Mouse (Mus musculus): ENCODE data around the gene Taf4. TPM values are rescaled to one million over a fixed set of nuclear protein-coding genes. Genes with fewer than 3 reads are reported as not detected.

The Taf4 gene
- polyA plus RNA-seq, 1 experiment, result 13.0 TPM

GRCm38 (mm10) chr2:179924038-179924437 lies 52.4 kb downstream of the Taf4 start:
- Histone ChIP-seq H3K4me1 (ENCODE audit: control insufficient read depth, insufficient read depth, insufficient read length) (no peaks in the 10 kb centered on the region), H3K36me3 (ENCODE audit: control insufficient read depth, insufficient read depth, low read length) (peaks cover 30% of the 10 kb centered on the region), H3K4me3 (ENCODE audit: extremely low read depth, insufficient read depth, insufficient read length) (no peak overlapping the region), H3K27me3 (ENCODE audit: control insufficient read depth, insufficient read depth, low read length) (no peaks in the 10 kb centered on the region), H3K27ac (ENCODE audit: insufficient read depth, low read length) (no peak overlapping the region)
- 93% methylated on average over 6 of the region's 6 CpGs for WGBS
- no peak for DNase-seq (ENCODE audit: low read depth in 1 of 2, low spot score in 2 of 2)
- TF ChIP-seq CTCF (IDR thresholded peaks at IDR 0.05; ENCODE audit: extremely low read depth, insufficient read depth, insufficient read length, insufficient replicate concordance), result no peak
- TF ChIP-seq POLR2A (IDR thresholded peaks at IDR 0.05; ENCODE audit: low read depth, low read length), result no peak

GRCm38 (mm10) chr2:179921021-179921653 lies 55.3 kb downstream of the Taf4 start:
- 95% methylated on average over 8 of the region's 8 CpGs for WGBS
- no peak for TF ChIP-seq CTCF (IDR thresholded peaks at IDR 0.05; ENCODE audit: extremely low read depth, insufficient read depth, insufficient read length, insufficient replicate concordance)
- TF ChIP-seq POLR2A (IDR thresholded peaks at IDR 0.05; ENCODE audit: low read depth, low read length), result no peak
- H3K4me1 ChIP-seq (ENCODE audit: control insufficient read depth, insufficient read depth, insufficient read length), result no peaks in the 10 kb centered on the region
- no peak for DNase-seq (ENCODE audit: low read depth in 1 of 2, low spot score in 2 of 2)
- H3K27me3 ChIP-seq (ENCODE audit: control insufficient read depth, insufficient read depth, low read length), result no peaks in the 10 kb centered on the region
- no peak overlapping the region for H3K27ac ChIP-seq (ENCODE audit: insufficient read depth, low read length)
- peaks cover 27% of the 10 kb centered on the region for H3K36me3 ChIP-seq (ENCODE audit: control insufficient read depth, insufficient read depth, low read length)
- no peak overlapping the region for H3K4me3 ChIP-seq (ENCODE audit: extremely low read depth, insufficient read depth, insufficient read length)

DNA sequence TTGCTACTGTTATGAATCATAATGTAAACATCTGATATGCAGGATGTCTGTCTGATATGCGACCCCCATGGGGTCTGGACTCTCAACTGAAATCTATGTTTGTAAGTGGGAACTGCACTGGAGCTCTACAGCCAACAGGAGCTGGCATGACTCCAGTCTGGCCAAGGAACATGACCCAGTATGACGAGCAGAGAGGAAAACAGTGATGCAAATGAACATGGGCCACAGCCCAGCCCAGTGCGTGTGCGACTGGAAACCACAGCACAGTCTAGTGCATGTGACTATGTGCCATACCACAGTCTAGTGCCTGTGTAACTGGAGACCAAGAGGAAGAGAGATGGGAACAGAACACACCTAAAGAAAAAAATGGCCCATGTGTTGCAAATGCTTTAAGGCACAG lies 56.4 kb downstream of the Taf4 start:
- Histone ChIP-seq H3K4me1 (ENCODE audit: control insufficient read depth, insufficient read depth, insufficient read length) (no peaks in the 10 kb centered on the region), H3K27me3 (ENCODE audit: control insufficient read depth, insufficient read depth, low read length) (no peaks in the 10 kb centered on the region), H3K4me3 (ENCODE audit: extremely low read depth, insufficient read depth, insufficient read length) (no peak overlapping the region), H3K36me3 (ENCODE audit: control insufficient read depth, insufficient read depth, low read length) (peaks cover 27% of the 10 kb centered on the region), H3K27ac (ENCODE audit: insufficient read depth, low read length) (no peak overlapping the region)
- 77% methylated on average over 4 of the region's 4 CpGs for WGBS
- DNase-seq (ENCODE audit: low read depth in 1 of 2, low spot score in 2 of 2), result no peak
- TF ChIP-seq POLR2A (IDR thresholded peaks at IDR 0.05; ENCODE audit: low read depth, low read length), result no peak
- no peak for TF ChIP-seq CTCF (IDR thresholded peaks at IDR 0.05; ENCODE audit: extremely low read depth, insufficient read depth, insufficient read length, insufficient replicate concordance)

DNA sequence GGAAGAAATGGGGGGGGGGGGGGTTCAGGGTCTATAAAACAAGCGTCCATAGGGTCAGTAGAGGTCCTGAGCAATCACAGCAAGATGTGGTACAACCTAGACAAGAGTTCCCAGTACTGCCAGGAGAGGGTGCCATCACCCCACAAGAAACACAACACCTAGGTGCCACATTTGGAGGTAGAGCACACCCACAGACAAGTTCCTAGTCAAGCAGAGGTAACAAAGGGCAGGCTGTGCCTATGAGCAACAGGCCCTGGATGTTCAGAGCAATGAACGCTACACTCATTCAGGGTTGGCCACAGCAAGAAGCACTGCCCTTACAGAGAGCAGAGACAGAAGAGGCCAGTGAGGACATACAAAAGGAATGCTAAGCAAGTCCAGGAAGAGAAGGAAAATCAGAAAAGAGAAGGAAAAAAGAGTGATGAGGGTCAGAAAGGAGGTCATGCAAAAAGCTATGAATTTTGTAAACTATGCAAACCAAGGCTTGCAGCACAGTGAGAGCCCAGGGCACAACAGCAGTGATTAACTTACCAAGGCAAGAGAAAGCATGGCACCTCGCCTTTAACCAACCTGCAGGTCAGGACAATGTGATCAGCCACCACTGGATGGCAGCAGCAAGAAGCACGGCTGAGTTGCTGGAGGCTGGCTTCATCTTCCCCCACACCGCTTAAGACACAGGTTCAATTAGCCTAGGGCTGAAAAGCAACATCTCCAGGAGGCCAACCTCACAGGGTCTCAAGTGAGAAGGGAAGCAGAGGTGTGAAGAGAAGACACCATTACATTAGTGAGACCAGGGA lies 59.4 kb downstream of the Taf4 start:
- H3K4me1 ChIP-seq (ENCODE audit: control insufficient read depth, insufficient read depth, insufficient read length), result no peaks in the 10 kb centered on the region
- peaks cover 29% of the 10 kb centered on the region for H3K36me3 ChIP-seq (ENCODE audit: control insufficient read depth, insufficient read depth, low read length)
- H3K27ac ChIP-seq (ENCODE audit: insufficient read depth, low read length), result no peak overlapping the region
- TF ChIP-seq POLR2A (IDR thresholded peaks at IDR 0.05; ENCODE audit: low read depth, low read length) (no peak), CTCF (IDR thresholded peaks at IDR 0.05; ENCODE audit: extremely low read depth, insufficient read depth, insufficient read length, insufficient replicate concordance) (peak; percentile 84; the same call in 1 of the 2 replicates)
- no peak overlapping the region for H3K4me3 ChIP-seq (ENCODE audit: extremely low read depth, insufficient read depth, insufficient read length)
- no peaks in the 10 kb centered on the region for H3K27me3 ChIP-seq (ENCODE audit: control insufficient read depth, insufficient read depth, low read length)
- whole genome bisulfite sequencing, result 51% methylated on average over 5 of the region's 5 CpGs
- peak; percentile 39 to 66 for DNase-seq (ENCODE audit: low read depth in 1 of 2, low spot score in 2 of 2)

GRCm38 (mm10) chr2:179914246-179914645 lies 62.2 kb downstream of the Taf4 start:
- Histone ChIP-seq H3K4me3 (ENCODE audit: extremely low read depth, insufficient read depth, insufficient read length) (no peak overlapping the region), H3K27ac (ENCODE audit: insufficient read depth, low read length) (no peak overlapping the region), H3K36me3 (ENCODE audit: control insufficient read depth, insufficient read depth, low read length) (peaks cover 21% of the 10 kb centered on the region), H3K27me3 (ENCODE audit: control insufficient read depth, insufficient read depth, low read length) (no peaks in the 10 kb centered on the region), H3K4me1 (ENCODE audit: control insufficient read depth, insufficient read depth, insufficient read length) (no peaks in the 10 kb centered on the region)
- TF ChIP-seq CTCF (IDR thresholded peaks at IDR 0.05; ENCODE audit: extremely low read depth, insufficient read depth, insufficient read length, insufficient replicate concordance), result no peak
- no peak for TF ChIP-seq POLR2A (IDR thresholded peaks at IDR 0.05; ENCODE audit: low read depth, low read length)
- DNase-seq (ENCODE audit: low read depth in 1 of 2, low spot score in 2 of 2), result no peak
- WGBS, result 87% methylated on average over 2 of the region's 2 CpGs

- 96% methylated on average over 15 of the region's 15 CpGs for whole genome bisulfite sequencing
Observed at GRCm38 (mm10) chr2:179913349-179913748, 63.1 kb downstream of the Taf4 start.

DNA sequence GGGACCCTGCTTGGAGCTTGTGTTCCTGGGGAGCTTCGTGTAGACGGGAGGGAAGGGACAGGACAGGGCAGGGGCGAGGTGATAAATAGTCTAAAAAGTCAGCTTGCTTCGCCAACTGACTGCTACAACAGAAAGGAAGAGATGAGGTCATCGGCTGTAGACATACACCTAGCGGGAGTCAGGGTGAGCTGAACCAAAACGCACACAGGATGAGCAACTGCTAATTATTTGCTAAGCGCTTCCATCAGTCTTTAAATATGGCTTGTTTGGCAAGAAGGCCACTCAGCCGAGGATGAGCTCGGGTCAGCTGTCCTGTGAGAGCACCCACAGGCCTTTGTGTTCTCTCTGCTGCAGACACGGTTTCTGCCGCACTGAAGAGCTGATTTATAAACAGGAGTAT lies 63.5 kb downstream of the Taf4 start:
- WGBS, result 92% methylated on average over 12 of the region's 12 CpGs
- no peak for DNase-seq (ENCODE audit: low read depth in 1 of 2, low spot score in 2 of 2)
- H3K4me1 ChIP-seq (ENCODE audit: control insufficient read depth, insufficient read depth, insufficient read length), result no peaks in the 10 kb centered on the region
- H3K36me3 ChIP-seq (ENCODE audit: control insufficient read depth, insufficient read depth, low read length), result peaks cover 21% of the 10 kb centered on the region
- no peak overlapping the region for H3K27ac ChIP-seq (ENCODE audit: insufficient read depth, low read length)
- H3K4me3 ChIP-seq (ENCODE audit: extremely low read depth, insufficient read depth, insufficient read length), result no peak overlapping the region
- TF ChIP-seq POLR2A (IDR thresholded peaks at IDR 0.05; ENCODE audit: low read depth, low read length), result no peak
- no peak for TF ChIP-seq CTCF (IDR thresholded peaks at IDR 0.05; ENCODE audit: extremely low read depth, insufficient read depth, insufficient read length, insufficient replicate concordance)
- H3K27me3 ChIP-seq (ENCODE audit: control insufficient read depth, insufficient read depth, low read length), result no peaks in the 10 kb centered on the region

More at GRCm38 (mm10) chr2:179913349-179913748, 63.1 kb downstream of the Taf4 start:
- Histone ChIP-seq H3K27ac (ENCODE audit: insufficient read depth, low read length) (no peak overlapping the region), H3K27me3 (ENCODE audit: control insufficient read depth, insufficient read depth, low read length) (no peaks in the 10 kb centered on the region), H3K4me3 (ENCODE audit: extremely low read depth, insufficient read depth, insufficient read length) (no peak overlapping the region), H3K36me3 (ENCODE audit: control insufficient read depth, insufficient read depth, low read length) (peaks cover 21% of the 10 kb centered on the region), H3K4me1 (ENCODE audit: control insufficient read depth, insufficient read depth, insufficient read length) (no peaks in the 10 kb centered on the region)
- no peak for TF ChIP-seq POLR2A (IDR thresholded peaks at IDR 0.05; ENCODE audit: low read depth, low read length)
- no peak for TF ChIP-seq CTCF (IDR thresholded peaks at IDR 0.05; ENCODE audit: extremely low read depth, insufficient read depth, insufficient read length, insufficient replicate concordance)
- no peak for DNase-seq (ENCODE audit: low read depth in 1 of 2, low spot score in 2 of 2)

Data from spleen, adult 2 months (tissue).